Mouse (Mus musculus): ENCODE data around the gene Pum2.

- TF ChIP-seq CTCF (IDR thresholded peaks at IDR 0.05; ENCODE audit: insufficient read depth, low read length), result no peak
- no peak for TF ChIP-seq POLR2A (IDR thresholded peaks at IDR 0.05; ENCODE audit: borderline replicate concordance, extremely low read depth, low read depth, low read length)
Observed at GRCm38 (mm10) chr12:8790615-8791014, 116.7 kb downstream of the Pum2 start.

Measured in lung, adult 2 months (tissue).